Mouse (Mus musculus) brain, adult 2 months (tissue): ENCODE results near the gene Stra6.

Experiments
- DNase-seq: peaks from one replicate; pipeline ENCODE4 v3.0.0; 2011; ENCODE audit warnings: low read depth, low spot score

The Stra6 gene

DNA sequence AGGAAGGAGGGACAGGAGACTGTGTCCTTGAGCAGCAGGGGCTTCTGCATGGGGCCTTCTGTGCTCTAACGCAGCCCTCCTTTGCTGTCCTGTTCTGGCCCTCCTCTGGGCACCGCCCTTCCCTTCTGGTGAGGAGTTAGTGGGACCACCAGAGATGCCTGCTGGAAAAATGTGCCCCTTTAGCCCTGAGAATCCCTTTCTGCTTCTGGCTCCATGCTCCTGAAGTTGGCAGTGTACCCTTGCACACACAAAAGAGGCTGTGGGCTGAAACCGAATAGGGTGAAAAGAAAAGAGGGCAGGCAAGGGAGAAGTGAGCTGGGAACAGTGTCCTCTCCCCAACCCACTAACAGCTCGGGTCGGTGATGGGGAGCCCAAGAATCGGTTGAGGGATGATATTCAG, 14.4 kb upstream of the Stra6 start:
- DNase-seq: no peak

DNA sequence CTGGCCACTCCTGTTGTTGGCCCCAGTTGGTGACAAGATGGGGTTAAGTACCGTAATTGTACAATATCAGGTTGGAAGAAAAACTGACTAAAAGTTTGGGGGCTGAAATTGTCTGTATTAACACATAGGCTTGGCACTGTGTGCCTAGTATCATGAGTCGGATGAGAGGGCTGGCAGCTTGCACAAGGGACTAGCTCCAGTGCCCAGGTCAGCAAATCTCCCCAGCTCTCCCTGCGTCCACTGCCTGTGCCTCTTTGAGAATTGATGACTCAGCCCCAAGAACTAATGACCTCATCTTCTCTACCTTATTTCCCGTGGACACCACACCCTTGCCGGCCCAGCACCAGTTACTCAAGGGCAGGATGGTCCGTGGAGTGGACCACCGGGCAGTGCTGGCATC, 13.7 kb upstream of the Stra6 start:
- no peak for DNase-seq

DNA sequence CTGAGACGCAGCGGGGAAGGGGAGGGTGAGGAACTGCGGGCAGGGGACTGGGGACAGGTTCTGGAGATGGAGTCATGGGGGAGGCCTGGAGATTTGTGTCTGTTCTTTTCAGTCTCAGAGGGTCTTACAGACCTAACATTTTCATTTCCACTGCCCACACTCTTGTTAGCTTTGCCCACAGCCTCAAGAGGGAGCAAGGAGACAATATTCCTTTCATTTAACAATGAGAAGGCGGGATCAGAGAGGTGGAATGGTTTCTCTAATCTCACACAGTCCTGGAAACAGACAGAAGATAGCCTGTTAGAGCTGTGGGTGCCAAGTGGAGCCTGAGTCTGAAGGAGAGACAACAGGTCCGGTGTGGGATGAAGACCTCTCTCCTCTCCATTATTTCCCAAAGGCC, 11.7 kb upstream of the Stra6 start:
- peak; percentile 53 for DNase-seq

GRCm38 (mm10) chr9:58053102-58053501, 10.5 kb upstream of the Stra6 start:
- peak; percentile 87 for DNase-seq

- no peak for DNase-seq
Measured at GRCm38 (mm10) chr9:58053544-58053943, 10.0 kb upstream of the Stra6 start.

GRCm38 (mm10) chr9:58054032-58054431, 9.6 kb upstream of the Stra6 start:
- DNase-seq: no peak

DNA sequence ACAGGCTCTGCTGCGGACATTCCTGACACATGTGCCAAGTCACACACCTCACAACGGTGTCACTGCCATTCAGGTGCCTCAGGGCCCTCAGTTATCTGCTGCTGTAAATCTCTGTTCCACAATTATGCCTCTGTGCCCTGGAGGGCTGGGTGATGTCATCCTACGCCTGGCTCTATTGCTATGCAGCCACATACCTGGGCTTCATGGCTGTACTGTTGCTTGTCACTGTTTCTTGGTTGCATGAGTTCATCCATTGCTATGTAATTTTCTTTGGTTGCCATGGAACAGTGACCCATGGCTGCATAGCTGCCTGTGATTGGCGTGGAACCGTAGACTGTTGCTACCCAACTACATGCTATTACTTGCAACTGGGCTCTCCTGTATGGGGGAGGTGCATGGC, 7.9 kb upstream of the Stra6 start:
- DNase-seq: no peak

GRCm38 (mm10) chr9:58059920-58060319, 3.7 kb upstream of the Stra6 start:
- DNase-seq: no peak

DNA sequence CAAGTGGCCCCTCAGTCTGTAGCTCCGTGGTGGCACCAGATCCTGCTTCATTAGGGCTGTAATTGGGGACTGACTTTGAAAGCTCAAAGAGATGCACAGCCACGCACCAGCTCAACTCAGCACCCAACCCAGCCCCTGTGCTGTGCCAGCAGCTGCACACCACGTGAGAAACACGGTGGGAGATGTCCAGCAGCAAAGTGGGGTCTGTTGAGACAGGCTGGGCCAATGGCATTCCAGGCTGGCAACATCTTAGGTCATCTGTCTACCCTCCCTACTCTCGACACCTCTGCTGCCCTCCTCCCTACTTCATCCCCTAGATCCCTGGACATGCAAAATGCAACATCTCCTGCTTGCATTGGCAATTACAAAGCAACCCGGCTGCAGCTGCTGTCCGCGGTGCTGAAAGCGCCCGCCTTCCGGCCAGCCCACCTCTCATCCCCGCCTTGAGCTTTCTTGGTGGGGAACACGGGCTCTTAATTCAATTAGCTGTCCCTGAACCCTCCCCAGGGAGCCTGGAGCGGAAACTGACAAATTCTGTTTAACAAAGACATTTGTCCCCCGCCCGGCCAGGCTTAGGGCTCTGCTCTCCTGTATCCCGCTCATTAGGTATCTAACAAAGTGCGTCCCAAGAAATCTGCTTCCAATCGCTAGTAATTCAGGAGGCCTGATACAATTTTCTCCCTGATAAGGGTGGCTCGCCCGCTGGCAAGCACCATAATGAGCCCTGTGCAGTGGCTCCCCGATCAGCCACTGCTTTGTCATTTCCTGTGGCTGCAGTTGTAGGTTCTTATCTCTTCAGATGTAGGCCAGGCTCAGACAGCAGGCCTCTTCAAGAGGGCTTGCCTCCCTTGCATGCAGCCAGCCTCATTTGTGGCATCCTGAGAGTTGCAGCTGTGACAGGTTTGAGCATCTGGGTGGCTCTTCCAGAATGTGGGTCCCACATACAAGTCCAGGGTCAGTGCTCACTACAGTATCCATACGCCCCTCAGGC, 2.6 kb upstream of the Stra6 start:
- no peak for DNase-seq

DNA sequence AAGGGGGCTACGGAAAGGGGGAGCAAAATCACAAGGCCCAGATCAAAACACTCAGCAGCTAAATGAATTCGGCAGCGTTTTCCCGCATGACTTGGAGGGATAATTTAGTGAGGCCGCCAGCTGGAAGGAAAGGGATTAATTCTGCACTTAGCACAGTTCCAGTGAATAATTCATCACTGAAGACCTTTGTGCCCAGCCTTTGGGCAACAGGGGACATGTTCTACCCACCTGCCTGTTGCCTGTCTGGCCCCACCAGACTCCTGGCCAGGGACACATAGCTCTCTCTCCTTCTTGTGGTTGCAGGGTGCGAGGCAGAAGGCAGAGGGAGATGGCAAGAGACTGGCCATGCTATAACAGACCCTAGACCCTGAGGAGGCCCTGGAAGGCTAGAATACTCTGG, 1.9 kb downstream of the Stra6 start:
- DNase-seq: no peak

DNA sequence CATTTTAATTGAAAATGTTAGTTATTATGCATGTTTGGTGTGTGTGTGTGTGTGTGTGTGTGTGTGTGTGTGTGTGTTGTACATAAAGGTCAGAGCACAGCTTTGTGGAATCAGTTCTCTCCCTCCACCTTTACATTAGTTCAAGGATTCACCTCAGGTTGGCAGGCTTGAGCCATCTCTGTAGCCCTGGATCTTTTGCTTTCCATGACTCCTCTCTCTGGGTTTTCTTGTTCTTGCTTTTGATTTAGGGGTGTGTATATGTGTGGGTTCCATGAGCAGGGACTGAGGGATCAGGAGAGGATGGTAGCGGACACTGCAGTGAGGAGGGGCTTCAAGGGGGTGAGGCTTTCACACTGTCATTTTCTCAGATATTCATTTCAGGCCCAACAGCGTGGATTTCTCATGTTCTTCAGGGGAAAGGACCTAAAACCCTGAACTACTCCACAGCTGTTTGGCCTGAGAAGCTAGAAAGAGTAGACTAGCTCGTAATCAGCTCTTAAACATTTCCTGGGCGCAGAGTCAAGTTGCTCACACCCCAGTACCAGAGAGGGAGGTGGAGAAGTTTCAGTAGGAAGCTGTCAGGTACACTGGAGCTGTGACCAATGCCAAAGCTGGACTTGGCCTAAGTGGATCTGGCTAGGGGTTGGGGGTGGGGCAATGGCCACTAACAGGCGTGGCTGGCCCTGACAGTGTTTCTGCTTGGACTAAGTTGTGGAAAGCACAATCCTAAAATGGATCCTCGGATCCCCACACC, 2.6 kb downstream of the Stra6 start:
- DNase-seq: peak; percentile 71

DNA sequence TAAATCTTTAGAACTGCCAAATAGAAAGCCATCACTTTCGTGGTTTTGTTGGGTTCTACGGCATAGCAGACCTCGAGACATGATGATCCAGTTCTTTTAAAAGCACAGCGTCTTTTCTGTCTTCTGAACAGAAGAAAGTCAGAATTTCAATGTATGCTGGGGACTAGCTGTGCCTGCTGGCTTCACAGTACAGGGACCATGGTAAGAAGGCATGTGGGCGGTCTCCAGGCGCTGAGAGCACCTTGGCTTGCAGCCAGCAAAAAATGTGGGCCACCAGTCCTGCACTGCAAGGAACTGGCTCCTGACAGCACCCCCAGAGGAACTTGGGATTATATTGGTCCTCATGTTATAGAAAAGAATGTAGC, 3.1 kb downstream of the Stra6 start:
- DNase-seq: peak; percentile 91

GRCm38 (mm10) chr9:58067546-58067945, 4.0 kb downstream of the Stra6 start:
- peak; percentile 90 for DNase-seq

DNA sequence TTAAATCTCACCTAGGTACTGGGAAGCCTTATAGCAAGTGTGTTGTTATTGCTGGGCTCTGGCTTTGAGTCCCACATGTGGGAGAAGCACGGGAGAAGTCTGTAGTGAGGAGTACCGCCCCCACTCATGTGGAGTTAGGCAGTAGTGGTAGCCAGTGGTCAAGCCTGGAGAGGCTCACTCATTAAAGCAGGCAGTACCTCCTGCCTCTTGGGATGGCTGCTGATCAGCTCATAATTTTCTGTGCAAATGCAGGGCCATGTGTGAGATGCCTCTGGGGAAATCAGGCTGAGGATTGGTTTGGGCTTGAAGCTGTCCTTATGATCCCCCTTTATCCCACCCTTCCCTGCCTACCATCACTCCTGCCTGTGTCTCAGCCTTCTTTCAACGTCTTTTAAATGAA, 11.0 kb downstream of the Stra6 start:
- no peak for DNase-seq

GRCm38 (mm10) chr9:58084586-58084985, 21.0 kb downstream of the Stra6 start:
- no peak for DNase-seq

DNA sequence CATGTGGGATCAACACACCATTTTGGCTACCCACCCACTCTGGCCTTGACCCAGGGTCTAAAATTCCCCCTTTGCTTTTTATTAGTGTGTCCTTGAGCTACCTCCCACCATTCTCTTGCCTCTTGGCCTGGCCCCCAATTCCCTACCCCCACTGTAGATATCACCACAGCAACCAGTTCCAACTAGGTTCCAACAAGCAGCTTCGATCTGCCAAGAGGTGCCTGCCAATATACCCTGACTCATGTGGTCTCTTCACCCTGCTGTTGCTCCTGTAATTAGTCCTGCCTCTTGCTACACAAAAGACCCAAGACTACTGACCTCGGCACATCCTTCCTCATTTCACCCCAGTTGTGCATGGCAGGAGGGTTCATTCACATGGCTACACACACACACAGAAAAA, 21.5 kb downstream of the Stra6 start:
- peak; percentile 49 for DNase-seq

GRCm38 (mm10) chr9:58086203-58086602, 22.6 kb downstream of the Stra6 start:
- no peak for DNase-seq

GRCm38 (mm10) chr9:58086861-58087260, 23.3 kb downstream of the Stra6 start:
- DNase-seq: no peak

- DNase-seq: peak; percentile 71
Measured at GRCm38 (mm10) chr9:58087277-58087998, 23.9 kb downstream of the Stra6 start.

- peak; percentile 54 for DNase-seq
Measured at GRCm38 (mm10) chr9:58091623-58092425, 28.2 kb downstream of the Stra6 start.

GRCm38 (mm10) chr9:58092581-58093269, 29.1 kb downstream of the Stra6 start:
- peak; percentile 98 for DNase-seq
